ENCODE assay signal across 16 mouse cellular contexts in the genomic region with DNA sequence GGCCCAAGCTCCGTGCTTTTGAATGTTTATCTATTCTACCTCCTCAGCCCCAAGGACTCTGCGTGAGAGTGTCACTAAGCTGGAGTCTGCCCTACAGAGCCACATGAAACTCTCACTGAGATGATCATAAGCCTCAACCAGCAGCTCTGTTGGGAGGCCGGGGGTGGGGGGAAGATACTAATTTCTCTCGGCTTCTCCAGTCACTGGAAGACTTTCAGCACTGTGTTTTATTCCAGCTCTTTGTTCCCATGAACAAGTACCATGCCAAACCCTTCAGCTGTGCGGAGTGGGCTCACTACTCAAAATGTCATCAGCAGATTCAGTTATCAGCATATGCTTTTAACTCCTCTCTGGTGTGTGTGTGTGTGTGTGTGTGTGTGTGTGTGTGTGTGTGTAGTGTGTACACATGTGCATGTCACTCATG.
A peak's percentile ranks its signal among the peaks of the same experiment; 100 is the strongest.
DNase-seq lines count a peak whose midpoint lies in the region; ATAC-seq and TF ChIP-seq lines count a peak whose summit lies in the region.
"Had no signal": no experiment of that assay in that cellular context is flagged by ENCODE, and none has a peak within 500 bp of the region (broad histone marks: within the 10 kb centered on the region; RNA-seq: fewer than 3 reads in every experiment).

No protein-coding gene starts in this region.

- peak; percentile 49; the same call in 1 of the 2 replicates for ATAC-seq in forebrain, embryonic 14.5 days
- no peak for ATAC-seq in forebrain, embryonic 11.5 days (replicated peaks; ENCODE audit: low FRiP score)
- 0 out of 2 replicates have a peak, but pooled peaks have one; percentile 24 for ATAC-seq in lung, embryonic 14.5 days (ENCODE audit: insufficient read depth)
- ATAC-seq in monocyte, adult 5-6 weeks (replicated peaks; ENCODE audit: insufficient number of reproducible peaks, low FRiP score, low TSS enrichment, poor library complexity, severe bottlenecking) = no peak

- WGBS in forebrain, embryonic 14.5 days = 55% methylated on average over 5 of the region's 5 CpGs
- WGBS in forebrain, embryonic 11.5 days = 77% methylated on average over 5 of the region's 5 CpGs
- 39% methylated on average over 5 of the region's 5 CpGs for WGBS in lung, embryonic 14.5 days

- no peak for TF ChIP-seq CTCF in lung, embryonic 14.5 days (IDR thresholded peaks at IDR 0.05; ENCODE audit: low read depth)

- H3K4me2 ChIP-seq in forebrain, embryonic 14.5 days (ENCODE audit: low read length) = no peak overlapping the region
- H3K4me2 ChIP-seq in forebrain, embryonic 11.5 days (ENCODE audit: low read depth, low read length, severe bottlenecking) = no peak overlapping the region
- no peak overlapping the region for H3K4me2 ChIP-seq in lung, embryonic 14.5 days
- H3K4me2 ChIP-seq: heart, embryonic 11.5 days; hindbrain, embryonic 14.5 days; limb, embryonic 15.5 days had no signal

- H3K27me3 ChIP-seq in forebrain, embryonic 14.5 days (replicated peaks; ENCODE audit: control insufficient read depth, insufficient read depth, low read length) = no peaks in the 10 kb centered on the region
- no peaks in the 10 kb centered on the region; the same call in 1 of the 2 replicates for H3K27me3 ChIP-seq in forebrain, embryonic 11.5 days (ENCODE audit: control insufficient read depth, insufficient read depth, low read length)
- H3K27me3 ChIP-seq in lung, embryonic 14.5 days (ENCODE audit: insufficient read depth, low read length) = no peaks in the 10 kb centered on the region

- H3K27ac ChIP-seq in forebrain, embryonic 14.5 days (ENCODE audit: low read depth, low read length) = peak overlapping the region; percentile 44; the same call in 1 of the 2 replicates
- H3K27ac ChIP-seq in forebrain, embryonic 11.5 days (ENCODE audit: low read depth, low read length) = no peak overlapping the region
- no peak overlapping the region for H3K27ac ChIP-seq in lung, embryonic 14.5 days (ENCODE audit: low read depth)
- H3K27ac ChIP-seq: gastrocnemius, adult 2 months; hindbrain, embryonic 14.5 days; limb, embryonic 15.5 days had no signal

- H3K36me3 ChIP-seq in forebrain, embryonic 14.5 days (ENCODE audit: control insufficient read depth, insufficient read depth, low read length) = no peaks in the 10 kb centered on the region
- H3K36me3 ChIP-seq in forebrain, embryonic 11.5 days (ENCODE audit: control insufficient read depth, insufficient read depth, low read length) = no peaks in the 10 kb centered on the region
- no peaks in the 10 kb centered on the region for H3K36me3 ChIP-seq in lung, embryonic 14.5 days (ENCODE audit: insufficient read depth)
- H3K36me3 ChIP-seq: limb, embryonic 15.5 days had no signal

- no peaks in the 10 kb centered on the region for H3K9me3 ChIP-seq in forebrain, embryonic 14.5 days (replicated peaks; ENCODE audit: control insufficient read depth, low read length)
- no peaks in the 10 kb centered on the region for H3K9me3 ChIP-seq in forebrain, embryonic 11.5 days (ENCODE audit: control insufficient read depth, low read length)
- H3K9me3 ChIP-seq in lung, embryonic 14.5 days (ENCODE audit: low read depth, low read length) = no peaks in the 10 kb centered on the region
- H3K9me3 ChIP-seq: limb, embryonic 15.5 days had no signal

- no peaks in the 10 kb centered on the region for H3K4me1 ChIP-seq in forebrain, embryonic 14.5 days (ENCODE audit: control insufficient read depth, insufficient read depth, low read length)
- no peaks in the 10 kb centered on the region for H3K4me1 ChIP-seq in forebrain, embryonic 11.5 days (replicated peaks; ENCODE audit: control insufficient read depth, insufficient read depth, low read length)
- H3K4me1 ChIP-seq in lung, embryonic 14.5 days (ENCODE audit: insufficient read depth) = no peaks in the 10 kb centered on the region
- H3K4me1 ChIP-seq: limb, embryonic 15.5 days had no signal

- H3K9ac ChIP-seq in forebrain, embryonic 14.5 days (ENCODE audit: low read length) = no peak overlapping the region
- H3K9ac ChIP-seq in forebrain, embryonic 11.5 days (ENCODE audit: low read length) = no peak overlapping the region
- no peak overlapping the region for H3K9ac ChIP-seq in lung, embryonic 14.5 days
- H3K9ac ChIP-seq: hindbrain, embryonic 14.5 days; limb, embryonic 15.5 days had no signal

- H3K4me3 ChIP-seq in forebrain, embryonic 14.5 days (ENCODE audit: low read depth, low read length) = no peak overlapping the region
- no peak overlapping the region for H3K4me3 ChIP-seq in forebrain, embryonic 11.5 days (ENCODE audit: low read depth, low read length)
- no peak overlapping the region for H3K4me3 ChIP-seq in lung, embryonic 14.5 days (ENCODE audit: low read depth, low read length)
- H3K4me3 ChIP-seq: gastrocnemius, adult 2 months; limb, embryonic 15.5 days had no signal

- DNase-seq in forebrain, embryonic 14.5 days (ENCODE audit: low spot score) = peak; percentile 48
- DNase-seq in forebrain, embryonic 11.5 days (ENCODE audit: low spot score) = no peak
- no peak for DNase-seq in lung, embryonic 14.5 days
- no peak for DNase-seq in lung, postnatal 36 days
- DNase-seq in layer of hippocampus, adult 9-11 months = peak; percentile 87
- peak; percentile 65 to 77 for DNase-seq in right cerebral cortex, postnatal 36 days (ENCODE audit: low spot score in 2 of 2)
- no peak for DNase-seq in adrenal gland, postnatal 36 days
- DNase-seq: adrenal gland, postnatal 25 days; cerebellum, adult 9-10 months; gastrocnemius, adult 2 months; kidney, adult 9 months; midbrain, embryonic 14.5 days had no signal

Comparison
In these comparisons a context has a peak if more than half of its experiments do, and no peak if none do; other contexts are left out.
1. ATAC-seq: peak in forebrain, embryonic 14.5 days (single experiment) and lung, embryonic 14.5 days (single experiment); none in forebrain, embryonic 11.5 days (single experiment) and monocyte, adult 5-6 weeks (single experiment).
2. DNase-seq: peak in forebrain, embryonic 14.5 days (single experiment), layer of hippocampus, adult 9-11 months (single experiment) and right cerebral cortex, postnatal 36 days (2 of 2); none in forebrain, embryonic 11.5 days (single experiment), lung, embryonic 14.5 days (single experiment), lung, postnatal 36 days (single experiment) and adrenal gland, postnatal 36 days (0 of 2).